Mouse (Mus musculus): ENCODE data around the gene Cdk5r2.

The Cdk5r2 gene

GRCm38 (mm10) chr1:74893134-74893855, 38.6 kb downstream of the Cdk5r2 start, which contains the start of gene Cryba2:
Gene Cryba2, minus strand, starts transcription at chr1:74893143.
- no peak for DNase-seq

GRCm38 (mm10) chr1:74894966-74895365, 40.2 kb downstream of the Cdk5r2 start:
- DNase-seq = peak; percentile 57

GRCm38 (mm10) chr1:74897976-74898375, 43.2 kb downstream of the Cdk5r2 start:
- DNase-seq = no peak

- no peak for DNase-seq
Observed at GRCm38 (mm10) chr1:74898656-74899431, 44.1 kb downstream of the Cdk5r2 start.

- DNase-seq = no peak
Observed at GRCm38 (mm10) chr1:74900341-74901285, 45.9 kb downstream of the Cdk5r2 start.

GRCm38 (mm10) chr1:74901686-74902085, 47.0 kb downstream of the Cdk5r2 start:
- DNase-seq = no peak

- no peak for DNase-seq
Observed at GRCm38 (mm10) chr1:74902191-74902590, 47.5 kb downstream of the Cdk5r2 start.

Data from layer of hippocampus, adult 9-11 months (tissue).